Mouse (Mus musculus) neural tube, embryonic 11.5 days (tissue): ENCODE results near the gene 2310022B05Rik. TPM values are rescaled to one million over a fixed set of nuclear protein-coding genes. Genes with fewer than 3 reads are reported as not detected.

ENCODE experiments used
- ATAC-seq: fragments of 200-750 bp; cut with Nextera tagmentation; 2 replicates; pipeline ENCODE4 v1.8.0; 2017; ENCODE audit warnings: moderate number of reproducible peaks, mild to moderate bottlenecking, moderate TSS enrichment, moderate library complexity; ENCODE audit not compliant: insufficient read depth, low FRiP score, low TSS enrichment
- DNase-seq: peaks from one replicate; pipeline ENCODE4 v3.0.0-alpha.2; 2015; ENCODE audit warnings: low spot score
- H3K27ac ChIP-seq: fragments of 300-500 bp; sonication (generic); 2 replicates; pipeline ENCODE4 v1.5.1; 2014; ENCODE audit warnings: low read depth, mild to moderate bottlenecking, low read length
- H3K27me3 ChIP-seq: fragments of 300-500 bp; sonication (generic); 2 replicates; pipeline ENCODE4 v1.6.1; 2014; ENCODE audit warnings: mild to moderate bottlenecking, low read length, mixed read lengths; ENCODE audit not compliant: control insufficient read depth, insufficient read depth
- H3K36me3 ChIP-seq: fragments of 300-500 bp; sonication (generic); 2 replicates; pipeline ENCODE4 v1.6.1; 2014; ENCODE audit warnings: mild to moderate bottlenecking, low read length, moderate library complexity, mixed read lengths; ENCODE audit not compliant: control insufficient read depth, insufficient read depth
- H3K4me1 ChIP-seq: fragments of 300-500 bp; sonication (generic); 2 replicates; pipeline ENCODE4 v1.6.1; 2014; ENCODE audit warnings: low read length, mixed read lengths; ENCODE audit not compliant: control insufficient read depth, insufficient read depth
- H3K4me2 ChIP-seq: fragments of 300-500 bp; sonication (generic); 2 replicates; pipeline ENCODE4 v1.6.1; 2014; ENCODE audit warnings: low read depth, mild to moderate bottlenecking, moderate library complexity
- H3K4me3 ChIP-seq: fragments of 300-500 bp; sonication (generic); 2 replicates; pipeline ENCODE4 v1.5.1; 2014; ENCODE audit warnings: low read depth, low read length
- H3K9ac ChIP-seq: fragments of 300-500 bp; sonication (generic); 2 replicates; pipeline ENCODE4 v1.6.1; 2014; ENCODE audit warnings: mild to moderate bottlenecking, low read length
- H3K9me3 ChIP-seq: fragments of 300-500 bp; sonication (generic); 2 replicates; pipeline ENCODE4 v1.6.1; 2016; ENCODE audit warnings: low read length; ENCODE audit not compliant: control insufficient read depth
- WGBS: fragments of 180-500 bp; shearing (Covaris S2); extraction: QIAGEN DNeasy Blood & Tissue Kit; methylation state at CpG from one replicate; pipeline ENCODE4 v1.1.7; 2014; 5-methylcytosine and 5-hydroxymethylcytosine counted together
- polyA plus RNA-seq: library from polyadenylated mRNA; unstranded; fragments of >200 nt; fragmentation: Nextera tagmentation; extraction: Ambion mirVana; gene quantifications from 2 replicates; pipeline ENCODE4 v1.2.1, GENCODE M21; 2014

2310022B05Rik gene
- polyA plus RNA-seq, 1 experiment from 2014 or later, result 34.3 TPM

GRCm38 (mm10) chr8:124608239-124608971 lies 54.8 kb downstream of the 2310022B05Rik start:
- 75% methylated on average over 13 of the region's 13 CpGs for WGBS
- H3K36me3 ChIP-seq, result no peaks in the 10 kb centered on the region
- no peaks in the 10 kb centered on the region for H3K9me3 ChIP-seq
- ATAC-seq (no peak), DNase-seq (peak; percentile 34)
- no peak overlapping the region for H3K27ac ChIP-seq
- H3K9ac ChIP-seq, result no peak overlapping the region
- no peaks in the 10 kb centered on the region for H3K27me3 ChIP-seq
- H3K4me1 ChIP-seq, result no peaks in the 10 kb centered on the region
- H3K4me3 ChIP-seq, result no peak overlapping the region
- no peak overlapping the region for H3K4me2 ChIP-seq

- Histone ChIP-seq H3K4me2 (no peak overlapping the region), H3K27me3 (no peaks in the 10 kb centered on the region), H3K4me1 (no peaks in the 10 kb centered on the region), H3K9ac (no peak overlapping the region), H3K4me3 (no peak overlapping the region), H3K27ac (no peak overlapping the region), H3K36me3 (no peaks in the 10 kb centered on the region), H3K9me3 (no peaks in the 10 kb centered on the region)
- ATAC-seq, result no peak
- WGBS, result 67% methylated on average over 5 of the region's 5 CpGs
- DNase-seq, result no peak
Measured at GRCm38 (mm10) chr8:124604066-124604465, 59.1 kb downstream of the 2310022B05Rik start.

GRCm38 (mm10) chr8:124589393-124589792 lies 73.8 kb downstream of the 2310022B05Rik start:
- Histone ChIP-seq H3K4me1 (no peaks in the 10 kb centered on the region), H3K4me2 (no peak overlapping the region), H3K27ac (no peak overlapping the region), H3K9ac (no peak overlapping the region), H3K4me3 (no peak overlapping the region), H3K36me3 (no peaks in the 10 kb centered on the region), H3K9me3 (no peaks in the 10 kb centered on the region), H3K27me3 (no peaks in the 10 kb centered on the region)
- DNase-seq, result no peak
- 87% methylated on average over 4 of the region's 4 CpGs for WGBS
- no peak for ATAC-seq

GRCm38 (mm10) chr8:124586556-124586955 lies 76.6 kb downstream of the 2310022B05Rik start:
- no peak overlapping the region for H3K9ac ChIP-seq
- H3K36me3 ChIP-seq, result no peaks in the 10 kb centered on the region
- no peak overlapping the region for H3K4me2 ChIP-seq
- no peak for DNase-seq
- no peaks in the 10 kb centered on the region for H3K27me3 ChIP-seq
- no peaks in the 10 kb centered on the region for H3K4me1 ChIP-seq
- no peaks in the 10 kb centered on the region for H3K9me3 ChIP-seq
- no peak for ATAC-seq
- H3K27ac ChIP-seq, result no peak overlapping the region
- 77% methylated on average over 2 of the region's 2 CpGs for WGBS
- no peak overlapping the region for H3K4me3 ChIP-seq

Other genes with a start within 250 kb of the 2310022B05Rik start
- gene Pgbd5, start 223.7 kb downstream of the 2310022B05Rik start, polyA plus RNA-seq, result 4.9 and 6.1 TPM in 2 replicates
- gene Cog2, start 142.6 kb downstream of the 2310022B05Rik start, polyA plus RNA-seq, result 37.9 and 42.6 TPM in 2 replicates
- gene Agt, start 93.7 kb downstream of the 2310022B05Rik start, polyA plus RNA-seq, result 0.12 TPM in 1 of 2 replicates, not detected in the other
- gene Capn9, start 87.3 kb downstream of the 2310022B05Rik start, polyA plus RNA-seq, result 0.09 TPM in 1 of 2 replicates, not detected in the other
- gene Ttc13, start 58.6 kb upstream of the 2310022B05Rik start, polyA plus RNA-seq, result 57.7 and 61.2 TPM in 2 replicates
- 27.7 and 31.4 TPM in 2 replicates for gene Arv1, start 58.8 kb upstream of the 2310022B05Rik start, polyA plus RNA-seq
- gene Fam89a, start 88.5 kb upstream of the 2310022B05Rik start, polyA plus RNA-seq, result 4.1 and 5.5 TPM in 2 replicates
- 7.1 and 7.5 TPM in 2 replicates for gene Trim67, start 129.7 kb upstream of the 2310022B05Rik start, polyA plus RNA-seq
- 139 and 140 TPM in 2 replicates for gene Gnpat, start 199.7 kb upstream of the 2310022B05Rik start, polyA plus RNA-seq
- 41.5 TPM in 2 replicates for gene 2810004N23Rik, start 199.8 kb upstream of the 2310022B05Rik start, polyA plus RNA-seq
- 7.7 and 8.0 TPM in 2 replicates for gene Exoc8, start 234.3 kb upstream of the 2310022B05Rik start, polyA plus RNA-seq
- 12.2 and 14.5 TPM in 2 replicates for gene Sprtn, start 234.5 kb upstream of the 2310022B05Rik start, polyA plus RNA-seq